Mouse (Mus musculus): ENCODE measurements around the gene Ano2.
A peak's percentile ranks its signal among the peaks of the same experiment; 100 is the strongest.

Gene Ano2

DNA sequence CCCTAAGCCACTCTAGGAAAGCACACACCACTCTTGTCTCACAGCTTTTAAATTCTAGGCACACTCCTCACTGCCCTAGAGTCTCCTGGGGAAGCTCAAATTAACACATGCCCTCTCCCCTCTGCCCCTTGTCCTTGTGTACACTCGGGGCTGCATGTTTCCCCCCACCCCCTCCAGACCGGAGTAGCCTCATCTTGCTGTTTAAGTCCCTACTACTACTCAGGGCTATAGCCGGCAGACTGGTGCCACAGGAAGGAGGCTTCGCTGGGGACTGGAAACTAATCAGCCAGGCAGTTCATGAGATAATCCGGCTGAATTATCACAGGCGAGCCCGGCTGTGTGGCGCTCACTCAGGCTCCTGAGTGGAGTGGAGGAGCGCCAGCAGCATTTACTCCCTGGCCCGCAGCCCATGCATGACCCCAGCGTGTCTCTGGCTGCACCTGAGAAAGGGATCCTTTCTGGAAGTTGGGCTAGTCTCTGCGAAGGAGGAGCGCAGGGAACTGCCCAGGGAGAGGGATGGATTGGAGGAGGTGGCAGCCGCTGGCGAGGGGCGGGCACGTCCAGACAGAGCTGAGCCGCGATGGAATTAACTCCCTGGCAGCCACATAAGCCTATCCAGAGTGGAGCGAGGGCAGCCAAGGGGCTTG, at the start of gene Ano2:
Gene Ano2 (plus strand): TSS at position 363 of the 647 bp plus-strand sequence.
- no peak for DNase-seq (ENCODE audit: low spot score in 2 of 2)

DNA sequence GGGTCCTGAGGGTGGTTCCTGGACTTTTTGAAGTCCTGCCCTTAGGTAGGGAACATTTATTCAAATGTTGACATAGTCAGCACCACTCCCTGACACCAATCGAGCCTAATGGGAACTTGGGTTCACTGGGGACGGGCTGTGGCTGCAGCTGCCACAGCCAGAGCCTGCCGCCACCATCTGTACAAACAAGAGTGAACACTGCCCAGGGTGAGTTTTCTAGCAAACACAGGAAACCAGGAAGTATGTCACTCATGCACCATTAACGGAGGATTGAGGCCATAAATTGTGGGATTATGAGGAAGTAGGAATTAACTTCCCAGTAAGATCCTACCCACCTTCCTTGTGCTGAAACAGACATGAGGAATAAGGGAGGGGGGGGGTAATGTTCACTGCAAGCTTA, 49.7 kb upstream of the Ano2 start:
- DNase-seq (ENCODE audit: low spot score in 2 of 2): no peak

DNA sequence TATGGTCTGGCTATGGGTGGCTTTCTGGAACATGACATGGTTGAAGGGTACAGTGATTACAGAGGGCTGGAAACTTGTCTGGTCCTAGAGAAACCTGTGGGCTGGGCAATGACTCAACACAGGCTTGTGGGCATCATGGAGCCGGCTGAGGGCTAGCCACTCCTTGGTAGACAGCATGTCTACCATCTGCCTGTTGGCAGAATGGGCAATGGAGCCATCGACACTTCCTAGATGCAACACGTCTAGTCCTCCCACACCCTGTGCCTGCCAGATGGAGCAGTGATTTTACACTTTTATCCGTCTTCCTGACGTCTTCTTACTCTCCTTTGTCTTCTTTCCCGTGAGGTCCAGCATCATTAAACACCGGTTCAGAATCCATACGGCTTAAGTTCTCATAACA, 49.1 kb upstream of the Ano2 start:
- DNase-seq (ENCODE audit: low spot score in 2 of 2): no peak

DNA sequence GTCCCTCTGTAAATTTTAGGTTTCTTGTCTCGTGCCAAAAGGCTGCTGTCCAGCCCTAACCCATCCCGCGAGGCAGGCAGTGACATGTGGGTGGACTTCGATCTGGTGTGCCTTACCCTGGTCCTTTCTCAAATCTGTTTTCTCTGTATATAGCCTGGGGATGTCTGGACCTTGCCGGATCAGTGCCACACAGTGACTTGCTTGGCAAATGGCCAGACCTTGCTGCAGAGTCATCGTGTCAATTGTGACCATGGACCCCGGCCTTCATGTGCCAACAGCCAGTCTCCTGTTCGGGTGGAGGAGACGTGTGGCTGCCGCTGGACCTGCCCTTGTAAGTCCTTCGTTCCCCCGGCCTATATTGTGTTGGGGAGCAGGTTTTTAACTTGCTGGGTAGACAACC, 41.3 kb upstream of the Ano2 start:
- DNase-seq (ENCODE audit: low spot score in 2 of 2): no peak

DNA sequence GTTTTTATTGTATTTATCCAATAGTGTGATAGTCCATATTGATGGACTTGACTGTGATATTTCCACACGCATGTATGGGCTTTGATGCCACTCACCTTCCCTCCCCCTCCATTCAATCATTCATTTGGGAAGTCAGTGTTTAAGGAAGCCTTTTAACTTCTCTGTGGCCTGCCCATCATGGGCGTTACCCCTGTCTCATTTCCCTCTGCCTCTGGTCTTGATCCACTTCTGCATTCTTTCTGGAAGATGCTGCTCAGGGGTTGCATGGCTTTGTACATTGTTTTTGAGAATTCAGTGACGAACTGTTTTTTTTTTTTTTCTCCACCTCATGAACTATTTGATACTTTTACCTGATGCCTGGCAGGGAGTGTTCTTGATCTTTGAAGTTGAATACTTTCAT, 38.9 kb upstream of the Ano2 start:
- DNase-seq (ENCODE audit: low spot score in 2 of 2): no peak

DNA sequence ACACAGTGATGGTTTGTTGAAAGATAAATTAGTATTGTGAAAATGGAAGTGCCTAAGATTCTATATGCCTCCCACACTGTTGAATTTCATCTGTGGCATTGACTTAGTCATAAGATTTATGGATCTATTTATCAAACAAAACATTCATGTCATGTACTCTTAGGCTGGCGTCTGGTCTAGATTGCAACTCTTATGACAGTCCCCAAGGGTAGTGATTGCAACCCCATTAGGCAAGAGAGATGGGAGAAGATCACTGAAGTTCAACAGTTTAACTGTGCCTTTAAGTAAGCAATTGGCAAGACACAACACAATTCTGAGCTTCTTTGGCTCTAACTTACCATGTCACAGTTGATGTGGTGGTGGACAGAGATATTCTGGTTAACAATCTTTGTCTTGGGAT, 36.8 kb upstream of the Ano2 start:
- DNase-seq (ENCODE audit: low spot score in 2 of 2): no peak

DNA sequence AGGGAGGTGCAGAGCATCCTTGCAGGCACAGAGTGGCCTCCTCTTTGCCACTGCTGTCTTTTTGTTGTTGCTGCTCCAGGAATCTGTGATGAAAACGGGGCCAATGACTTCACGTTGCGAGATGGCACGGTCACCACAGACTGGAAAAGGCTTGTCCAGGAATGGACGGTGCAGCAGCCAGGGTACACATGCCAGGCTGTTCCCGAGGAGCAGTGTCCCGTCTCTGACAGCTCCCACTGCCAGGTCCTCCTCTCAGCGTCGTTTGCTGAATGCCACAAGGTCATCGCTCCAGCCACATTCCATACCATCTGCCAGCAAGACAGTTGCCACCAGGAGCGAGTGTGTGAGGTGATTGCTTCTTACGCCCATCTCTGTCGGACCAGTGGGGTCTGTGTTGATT, 33.3 kb upstream of the Ano2 start:
- no peak for DNase-seq (ENCODE audit: low spot score in 2 of 2)

DNA sequence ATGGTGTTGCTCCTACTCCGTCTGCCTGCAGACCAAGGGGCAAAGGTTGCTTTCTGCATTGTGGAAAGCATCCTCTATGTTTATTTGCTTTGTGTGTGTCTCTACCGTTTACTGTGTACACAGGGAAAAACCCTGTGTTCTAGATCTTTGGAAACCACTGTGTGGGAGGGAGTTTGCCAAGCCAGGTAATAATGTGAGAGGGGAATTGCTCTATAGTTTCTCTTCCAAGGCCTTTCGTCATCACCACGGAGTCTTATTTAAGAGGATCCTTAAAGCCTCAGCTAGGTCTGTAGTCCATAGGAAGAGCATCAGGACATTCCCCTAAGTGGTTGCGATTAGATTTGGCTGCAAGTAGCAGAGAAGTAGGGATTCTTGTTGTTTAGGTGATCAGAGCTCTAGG, 32.3 kb upstream of the Ano2 start:
- DNase-seq (ENCODE audit: low spot score in 2 of 2): no peak

DNA sequence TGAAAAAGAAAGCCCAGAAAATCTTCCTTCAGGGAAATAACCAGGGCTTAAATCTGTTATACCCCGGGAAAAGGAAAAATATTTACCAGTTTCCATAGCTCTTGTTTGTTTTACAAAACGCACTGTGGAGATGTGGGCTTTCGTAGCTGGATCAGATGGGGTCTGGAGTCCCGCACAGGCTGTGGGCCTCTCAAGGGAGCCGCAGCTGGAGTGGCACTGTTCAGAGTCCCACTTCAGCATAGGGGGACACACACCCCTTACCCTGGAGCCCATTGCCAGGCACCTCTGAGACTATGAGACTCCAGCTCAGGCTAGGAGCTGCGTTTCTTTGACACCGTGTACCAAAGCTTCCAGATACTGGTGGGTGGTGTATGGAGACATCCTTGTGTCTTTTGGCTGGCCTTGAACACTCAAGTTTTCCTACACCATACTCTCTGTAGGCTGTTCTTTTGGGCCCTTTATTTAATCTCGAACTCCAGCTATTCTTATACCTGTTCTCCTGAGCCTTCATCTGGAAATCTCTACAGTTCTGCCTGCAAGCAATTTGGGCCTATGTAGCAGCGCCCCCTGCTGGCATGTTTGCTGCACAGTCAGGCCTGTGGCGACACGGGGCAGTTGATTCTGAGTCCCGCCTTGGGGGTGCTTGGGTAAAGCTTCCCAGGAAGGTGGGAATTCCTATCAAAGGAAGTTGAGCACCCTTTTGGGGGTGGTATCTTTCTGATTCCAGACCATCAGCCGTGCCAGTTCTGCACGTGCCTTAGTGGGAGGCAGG, 28.9 kb upstream of the Ano2 start:
- peak; percentile 24 to 50 for DNase-seq (ENCODE audit: low spot score in 2 of 2)

DNA sequence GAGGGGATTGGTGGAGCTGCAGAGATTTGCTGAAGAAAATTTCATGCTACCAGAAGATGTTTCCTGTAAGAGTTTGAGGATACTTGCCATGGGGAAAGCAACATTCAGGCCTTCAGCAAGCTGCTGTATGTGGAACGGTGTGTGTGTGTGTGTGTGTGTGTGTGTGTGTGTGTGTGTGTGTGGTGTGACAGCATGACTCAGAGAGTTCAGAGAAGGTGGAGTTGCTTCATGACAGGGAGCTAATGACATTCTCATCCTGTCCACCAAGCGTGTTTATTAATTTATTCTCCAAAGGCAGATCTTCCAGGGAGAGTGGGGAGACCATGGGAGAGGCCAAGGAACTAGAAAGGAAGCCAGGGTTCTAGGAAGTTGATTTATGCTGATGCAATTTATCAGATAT, 26.3 kb upstream of the Ano2 start:
- no peak for DNase-seq (ENCODE audit: low spot score in 2 of 2)

DNA sequence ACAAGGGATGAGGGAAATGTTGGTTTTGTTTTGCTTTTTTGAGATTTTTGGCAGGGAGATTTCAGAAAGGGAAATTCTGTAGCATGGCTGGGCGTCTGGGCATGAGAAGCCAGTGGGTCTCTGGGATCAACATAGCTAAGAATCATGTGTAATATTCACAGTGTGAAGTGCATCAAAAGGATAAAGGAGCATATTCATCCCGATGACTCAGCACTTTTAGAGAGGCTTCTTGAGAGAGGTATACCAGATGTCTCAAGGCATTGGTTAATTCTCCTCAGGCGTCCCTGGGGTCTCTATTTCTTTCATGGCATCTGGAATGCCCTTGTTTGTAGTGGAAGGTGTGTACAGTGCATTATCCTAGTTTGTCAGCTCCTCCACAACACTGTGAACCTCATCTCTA, 18.4 kb upstream of the Ano2 start:
- DNase-seq (ENCODE audit: low spot score in 2 of 2): no peak

DNA sequence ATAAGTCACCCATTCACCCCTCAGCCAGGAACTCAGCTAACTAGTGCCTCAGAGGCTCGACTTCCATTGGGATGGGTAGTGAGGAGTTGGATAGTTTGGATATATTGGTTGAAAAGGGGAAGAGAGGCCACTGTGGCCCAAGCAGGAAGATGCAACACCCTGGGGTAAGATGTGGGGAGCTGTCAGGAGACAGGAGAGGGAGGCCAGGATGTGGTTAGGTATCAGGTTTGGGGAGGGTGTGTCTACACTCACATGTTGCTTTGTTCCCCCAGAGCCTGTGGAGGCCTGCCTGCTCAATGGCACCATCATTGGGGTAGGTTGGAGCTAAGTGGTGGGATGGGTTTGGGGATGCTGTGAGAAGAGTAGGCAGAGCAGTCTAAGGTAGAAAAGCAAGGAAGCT, 11.7 kb upstream of the Ano2 start:
- DNase-seq (ENCODE audit: low spot score in 2 of 2): no peak

DNA sequence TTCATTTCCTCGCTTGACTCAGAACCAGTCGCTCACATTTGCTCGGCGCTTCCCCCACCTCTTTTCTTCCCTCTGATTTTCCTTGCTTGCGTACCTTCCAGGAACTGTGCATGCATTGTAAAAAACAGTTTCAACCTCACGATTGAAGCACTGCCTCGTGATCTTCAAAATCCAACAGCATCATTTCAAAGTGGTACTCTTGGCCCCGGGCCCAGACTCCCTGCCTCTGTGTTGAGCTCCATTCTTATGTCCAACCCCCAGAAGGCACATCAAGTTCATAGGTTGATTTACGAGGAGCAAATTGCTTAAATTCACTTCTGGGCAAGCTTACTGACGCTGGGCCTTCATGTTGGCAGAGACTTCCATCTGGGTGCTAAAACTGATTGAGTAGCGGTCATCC, 9.6 kb upstream of the Ano2 start:
- DNase-seq (ENCODE audit: low spot score in 2 of 2): no peak

DNA sequence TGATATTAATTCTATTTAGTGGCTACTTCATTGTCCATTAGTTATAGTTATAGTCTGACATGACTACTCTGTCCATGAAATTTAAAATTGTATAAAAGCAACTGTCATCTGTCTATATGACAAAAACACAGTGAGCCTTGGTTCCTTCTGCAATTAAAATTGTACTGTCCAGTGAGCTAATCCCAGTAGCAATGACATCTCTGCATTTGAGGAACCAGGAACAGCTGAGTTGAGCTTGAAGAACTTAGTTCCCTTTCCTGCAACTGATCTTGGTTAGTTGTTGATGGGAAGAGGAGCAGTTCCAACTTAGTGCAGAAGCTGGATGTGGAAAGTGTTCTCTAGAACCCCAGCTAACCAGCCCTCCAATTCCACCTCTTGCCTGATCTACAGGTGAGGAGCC, 4.8 kb upstream of the Ano2 start:
- DNase-seq (ENCODE audit: low spot score in 2 of 2): no peak

DNA sequence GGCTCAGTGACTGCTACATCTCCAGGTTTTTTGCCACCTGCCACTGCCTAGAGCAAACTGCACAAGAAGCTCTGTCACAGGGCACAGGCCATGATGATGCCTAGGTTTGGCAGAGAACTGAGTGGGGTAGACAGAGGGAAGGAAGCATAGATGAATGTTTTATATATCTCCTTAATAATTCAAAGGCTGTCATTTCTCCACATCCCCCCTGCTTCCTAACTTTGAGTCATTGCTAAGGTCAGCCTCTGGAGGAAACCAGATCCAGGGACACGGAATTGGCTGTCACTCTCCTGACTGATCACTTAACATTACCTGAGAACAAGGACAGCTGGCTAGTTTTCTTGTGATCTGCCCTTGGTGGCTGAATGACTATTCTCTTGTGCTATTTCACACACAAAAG, 2.2 kb upstream of the Ano2 start:
- no peak for DNase-seq (ENCODE audit: low spot score in 2 of 2)

DNA sequence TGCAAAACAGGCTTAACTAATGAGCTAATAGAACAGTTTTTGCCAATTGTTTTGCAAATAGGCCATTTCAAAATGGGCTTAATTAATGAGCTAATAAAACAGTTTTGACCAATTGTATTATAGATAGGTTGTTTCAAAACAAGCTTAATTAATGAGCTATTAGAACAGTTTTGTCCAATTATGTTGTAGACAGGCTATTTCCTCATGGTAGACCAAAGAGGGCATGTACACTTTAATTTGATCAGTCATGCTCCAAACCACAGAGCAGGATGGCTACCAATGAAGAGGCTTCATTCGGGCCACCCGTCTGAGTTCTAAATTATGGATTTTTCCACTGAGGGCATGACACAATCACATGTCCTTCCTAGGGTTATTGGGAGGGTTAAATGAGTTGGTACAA, 10.9 kb downstream of the Ano2 start:
- no peak for DNase-seq (ENCODE audit: low spot score in 2 of 2)

DNA sequence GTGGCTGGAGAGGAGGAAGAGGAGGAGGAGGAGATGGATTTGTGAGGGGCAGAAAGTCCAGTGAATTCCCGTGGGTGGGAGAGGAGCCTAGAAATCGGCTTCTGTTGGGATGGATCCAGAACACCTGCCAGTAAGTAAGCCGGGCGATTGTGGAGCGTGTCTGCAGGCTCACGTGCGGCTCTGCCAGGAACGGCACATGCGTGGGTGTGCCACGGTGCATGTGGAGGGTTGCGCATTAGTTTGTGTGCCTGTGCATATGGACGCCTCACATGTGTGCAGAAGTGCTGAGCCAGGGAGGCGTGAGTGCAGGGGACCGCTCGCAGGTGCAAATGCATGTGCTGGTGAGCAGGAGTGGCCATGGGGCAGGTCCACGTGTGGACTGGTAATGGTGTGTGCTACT, 21.0 kb downstream of the Ano2 start:
- DNase-seq (ENCODE audit: low spot score in 2 of 2): no peak

DNA sequence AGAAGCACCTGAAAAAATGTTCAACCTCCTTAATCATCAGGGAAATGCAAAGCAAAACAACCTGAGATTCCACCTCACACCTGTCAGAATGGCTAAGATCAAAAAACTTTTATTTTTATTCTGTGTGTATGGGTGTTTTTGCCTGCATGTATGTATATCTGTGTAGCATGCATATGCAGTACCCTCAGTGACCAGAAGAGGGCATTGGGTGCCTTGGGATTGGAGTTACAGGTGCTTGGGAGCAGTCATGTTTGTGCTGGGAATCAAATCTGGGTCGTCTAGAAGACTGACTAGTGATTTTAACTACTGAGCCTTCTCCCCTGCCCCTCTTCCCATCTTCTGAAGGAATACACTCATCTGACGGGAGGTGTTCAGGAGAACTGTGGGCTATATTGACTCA, 36.2 kb downstream of the Ano2 start:
- DNase-seq (ENCODE audit: low spot score in 2 of 2): no peak

DNA sequence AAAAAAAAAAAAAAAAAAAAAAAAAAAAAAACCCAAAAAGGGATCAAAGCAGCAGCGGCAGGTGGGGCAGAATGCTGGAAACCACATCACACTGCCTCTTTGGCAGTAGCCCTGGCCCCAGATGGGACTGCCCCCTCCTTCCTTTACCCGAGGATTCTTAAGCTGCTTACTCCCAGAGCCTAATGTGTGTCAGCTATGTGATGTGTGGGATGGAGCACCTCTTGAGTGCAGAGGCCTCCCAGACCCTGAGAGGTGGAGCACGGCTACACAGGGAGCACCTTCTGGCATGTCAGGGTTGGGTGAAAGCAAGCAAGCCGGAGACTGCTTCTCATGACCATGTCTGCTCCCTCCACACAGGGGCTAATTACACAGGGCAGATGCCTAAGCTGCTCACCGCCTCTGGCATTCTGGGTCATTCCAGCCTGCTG, 37.3 kb downstream of the Ano2 start:
- DNase-seq (ENCODE audit: low spot score in 2 of 2): no peak

DNA sequence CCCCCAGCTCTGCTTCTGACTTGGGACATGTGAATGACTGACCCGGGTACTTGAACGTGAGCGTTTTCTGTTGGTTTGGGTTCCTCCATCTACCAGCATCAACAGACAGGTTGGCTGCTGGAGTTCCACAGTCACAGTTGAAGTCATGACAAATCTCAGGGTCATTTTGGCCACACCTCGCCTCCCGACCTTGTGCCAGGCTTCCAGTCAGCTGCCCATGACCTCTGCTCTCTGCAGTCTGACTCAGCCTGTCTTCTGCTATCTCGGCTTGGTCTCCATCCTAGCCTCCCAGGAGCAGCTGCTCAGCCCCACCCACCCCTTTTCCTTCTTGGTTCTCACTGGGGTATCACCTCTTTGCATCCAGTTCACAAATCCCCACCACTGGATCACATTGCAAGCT, 39.3 kb downstream of the Ano2 start:
- no peak for DNase-seq (ENCODE audit: low spot score in 2 of 2)

DNA sequence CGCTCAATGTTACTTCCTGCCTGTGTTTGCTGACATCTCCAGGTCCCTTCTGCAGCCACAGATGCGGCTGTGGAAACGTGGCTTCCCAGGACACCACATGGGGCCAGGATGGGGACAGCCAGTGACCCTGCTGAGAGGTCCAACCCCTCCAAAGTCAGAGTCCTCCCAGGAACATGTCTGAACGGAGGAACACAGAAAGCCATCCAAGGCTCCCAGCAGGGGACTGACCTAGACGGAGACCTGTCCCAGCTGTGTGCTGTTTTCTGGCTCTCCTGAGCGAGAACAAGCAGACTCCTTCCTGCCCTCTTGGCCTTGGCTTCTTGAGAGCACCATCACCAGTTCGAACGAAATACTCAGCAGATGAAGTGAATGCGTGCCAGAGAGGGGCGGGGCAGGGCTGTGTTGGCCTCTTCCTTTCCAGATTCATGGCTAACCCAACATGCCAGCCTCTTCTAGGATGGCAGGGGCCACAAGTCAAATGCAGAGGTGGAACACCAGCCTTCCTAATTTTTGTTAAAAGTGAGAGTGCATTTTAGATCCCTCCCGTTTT, 39.8 kb downstream of the Ano2 start:
- DNase-seq (ENCODE audit: low spot score in 2 of 2): no peak

DNA sequence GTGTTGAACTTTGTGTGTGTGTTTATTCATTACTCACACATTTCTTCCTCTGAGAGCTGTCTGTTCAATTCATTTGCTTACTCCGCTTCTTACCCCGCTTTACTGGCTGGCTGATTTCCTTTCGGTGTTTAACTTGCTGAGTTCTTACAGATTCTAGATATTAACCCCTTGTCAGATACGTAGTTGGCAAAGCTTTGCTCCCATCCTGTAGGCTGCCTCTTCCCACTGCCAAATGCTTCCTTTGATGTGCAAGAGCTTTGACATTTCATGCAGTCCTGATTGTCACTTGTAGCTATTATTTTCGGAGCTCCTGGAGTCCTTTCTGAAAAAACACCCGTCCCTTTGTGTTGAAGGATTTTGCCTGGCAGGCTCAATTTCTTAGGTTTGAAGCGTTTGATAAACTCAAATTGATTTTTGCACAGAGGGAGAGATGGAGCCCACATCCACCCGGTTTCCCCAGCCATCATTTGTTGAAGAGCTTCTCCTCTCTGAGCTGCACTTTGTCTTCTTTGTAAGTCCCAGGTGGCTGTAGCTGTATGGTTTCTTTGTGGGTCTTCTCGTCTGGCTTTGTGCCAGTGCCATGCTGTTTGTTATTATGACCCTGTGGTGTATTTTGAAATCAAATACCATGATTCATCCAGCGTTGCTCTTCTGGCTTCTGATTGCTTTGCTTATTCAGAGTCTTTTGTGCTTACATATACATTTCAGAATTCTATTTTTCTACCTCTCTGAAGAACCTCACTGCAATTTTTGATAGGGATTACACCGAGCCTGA, 47.5 kb downstream of the Ano2 start:
- DNase-seq (ENCODE audit: low spot score in 2 of 2): no peak

Measured in spleen, postnatal 14 days (tissue).